13 mouse cellular contexts compared by ENCODE assay signal in genomic region chr5:124610965-124611364, GRCm38 (mm10). TPM values are rescaled to one million over a fixed set of nuclear protein-coding genes. Genes with fewer than 3 reads are reported as not detected.
DNase-seq lines count a peak whose midpoint lies in the region; ATAC-seq and TF ChIP-seq lines count a peak whose summit lies in the region.
"Had no signal": no experiment of that assay in that cellular context is flagged by ENCODE, and none has a peak within 500 bp of the region (broad histone marks: within the 10 kb centered on the region; RNA-seq: fewer than 3 reads in every experiment).

No protein-coding gene starts in this region.

- H3K9ac ChIP-seq in kidney, embryonic 14.5 days (ENCODE audit: low read depth, low read length), result no peak overlapping the region
- H3K9ac ChIP-seq in CH12.LX (ENCODE audit: insufficient read depth, low read depth), result no peak overlapping the region
- no peak overlapping the region for H3K9ac ChIP-seq in heart, embryonic 11.5 days (ENCODE audit: low read depth, low read length)
- H3K9ac ChIP-seq: hindbrain, embryonic 12.5 days had no signal

- no peak overlapping the region for H3K4me3 ChIP-seq in kidney, adult 2 months (ENCODE audit: insufficient read depth, low read depth, low read length)
- H3K4me3 ChIP-seq in kidney, embryonic 14.5 days (ENCODE audit: low read length), result no peak overlapping the region
- no peak overlapping the region for H3K4me3 ChIP-seq in CH12.LX (replicated peaks in 1 of 3; ENCODE audit: low read depth in 2 of 3, low read length in 2 of 3, poor library complexity in 1 of 3)
- no peak overlapping the region for H3K4me3 ChIP-seq in heart, embryonic 11.5 days (ENCODE audit: low read depth, low read length)
- H3K4me3 ChIP-seq: erythroblast, embryonic 14.5 days; hindbrain, embryonic 12.5 days had no signal

- H3K4me1 ChIP-seq in kidney, adult 2 months (ENCODE audit: control insufficient read depth, insufficient read depth, low read length), result no peaks in the 10 kb centered on the region
- no peaks in the 10 kb centered on the region for H3K4me1 ChIP-seq in kidney, embryonic 14.5 days (ENCODE audit: control insufficient read depth, insufficient read depth, low read length)
- peaks cover 0 to 3% of the 10 kb centered on the region in 2 experiments; a peak in 1 of 4 replicates for H3K4me1 ChIP-seq in CH12.LX (ENCODE audit: control insufficient read depth in 1 of 2, insufficient read depth in 2 of 2)
- no peaks in the 10 kb centered on the region for H3K4me1 ChIP-seq in heart, embryonic 11.5 days (ENCODE audit: control insufficient read depth, insufficient read depth, low read length)
- H3K4me1 ChIP-seq: hindbrain, embryonic 12.5 days had no signal

- no peak for ATAC-seq in kidney, embryonic 14.5 days (ENCODE audit: low FRiP score, low TSS enrichment)
- no peak for ATAC-seq in erythroblast, adult 5-6 weeks (replicated peaks; ENCODE audit: low FRiP score, poor library complexity, severe bottlenecking)
- ATAC-seq in heart, embryonic 11.5 days (replicated peaks; ENCODE audit: insufficient number of reproducible peaks, low FRiP score, low TSS enrichment), result no peak

- no peaks in the 10 kb centered on the region for H3K9me3 ChIP-seq in kidney, embryonic 14.5 days (ENCODE audit: control insufficient read depth, low read length)
- H3K9me3 ChIP-seq in CH12.LX (replicated peaks; ENCODE audit: low read length), result peaks cover 4% of the 10 kb centered on the region
- no peaks in the 10 kb centered on the region for H3K9me3 ChIP-seq in heart, embryonic 11.5 days (replicated peaks; ENCODE audit: control insufficient read depth, low read length)
- H3K9me3 ChIP-seq: hindbrain, embryonic 12.5 days had no signal

- H3K27me3 ChIP-seq in kidney, adult 2 months (replicated peaks; ENCODE audit: control insufficient read depth, insufficient read depth, low read length), result no peaks in the 10 kb centered on the region
- no peaks in the 10 kb centered on the region for H3K27me3 ChIP-seq in kidney, embryonic 14.5 days (ENCODE audit: control insufficient read depth, insufficient read depth, low read length)
- no peaks in the 10 kb centered on the region for H3K27me3 ChIP-seq in CH12.LX (replicated peaks)
- H3K27me3 ChIP-seq in heart, embryonic 11.5 days (ENCODE audit: control insufficient read depth, insufficient read depth, low read length), result no peaks in the 10 kb centered on the region
- H3K27me3 ChIP-seq: hindbrain, embryonic 12.5 days had no signal

- dilution Hi-C loops in CH12.LX (cut with MboI; ENCODE audit: extremely low pct_ligation_motif_present, extremely low pct_unique_long_range_greater_than_20kb, low sequenced_read_pairs), result no loop called here

- 86% methylated on average over 10 of the region's 10 CpGs for WGBS in kidney, adult 2 months
- 73% methylated on average over 10 of the region's 10 CpGs for WGBS in kidney, embryonic 14.5 days
- 64% methylated on average over 10 of the region's 10 CpGs for WGBS in heart, embryonic 11.5 days (ENCODE audit: insufficient replicate concordance)

- TF ChIP-seq EP300 in CH12.LX (IDR thresholded peaks at IDR 0.05; ENCODE audit: low read length), result no peak

- TF ChIP-seq POLR2A in kidney, adult 2 months (IDR thresholded peaks at IDR 0.05; ENCODE audit: low read depth, low read length), result no peak
- no peak for TF ChIP-seq POLR2A in CH12.LX (IDR thresholded peaks at IDR 0.05; ENCODE audit: low read depth, low read length)
- no peak for TF ChIP-seq POLR2A in brain, embryonic 14.5 days (IDR thresholded peaks at IDR 0.05; ENCODE audit: borderline replicate concordance, extremely low read depth, insufficient read depth, insufficient read length, poor library complexity, severe bottlenecking)

- no peak for DNase-seq in kidney, adult 2 months
- no peak for DNase-seq in CH12.LX (ENCODE audit: extremely low read depth)
- DNase-seq in brain, embryonic 14.5 days (ENCODE audit: low read depth), result no peak
- DNase-seq in retina, embryonic 14.5 days (ENCODE audit: low spot score), result peak; percentile 22
- DNase-seq in heart, adult 11 months, result no peak
- DNase-seq: adrenal gland, adult 8-10 months; cerebellum, adult 9-11 months; layer of hippocampus, adult 9-11 months had no signal

- in situ Hi-C loops in CH12.LX (cut with MboI; ENCODE audit: low pct_ligation_motif_present, low pct_unique_long_range_greater_than_20kb, low sequenced_read_pairs), result no loop called here

- peak; percentile 49 for TF ChIP-seq RAD21 in CH12.LX (IDR thresholded peaks at IDR 0.05; ENCODE audit: low read depth, low read length)

- H3K79me2 ChIP-seq in CH12.LX (replicated peaks; ENCODE audit: control insufficient read depth, extremely low read depth, insufficient read depth, poor library complexity, severe bottlenecking), result no peaks in the 10 kb centered on the region

- 0 out of 2 replicates have a peak, but pooled peaks have one; percentile 14 for TF ChIP-seq CTCF in kidney, adult 2 months (conservative IDR thresholded peaks at IDR 0.05; ENCODE audit: insufficient read depth, insufficient read length, low read depth, low read length)
- peak in 1 of 2 experiments; percentile 60; a peak in 2 of 4 replicates for TF ChIP-seq CTCF in CH12.LX (conservative IDR thresholded peaks at IDR 0.05 in 1 of 2, IDR thresholded peaks at IDR 0.05 in 1 of 2; ENCODE audit: low read depth in 2 of 2, low read length in 2 of 2)
- TF ChIP-seq CTCF in brain, embryonic 14.5 days (IDR thresholded peaks at IDR 0.05; ENCODE audit: borderline replicate concordance, extremely low read depth, insufficient read depth, insufficient read length), result peak; percentile 15; the same call in 1 of the 2 replicates

- H3K36me3 ChIP-seq in kidney, adult 2 months (ENCODE audit: control insufficient read depth, insufficient read depth, low read length), result no peaks in the 10 kb centered on the region
- H3K36me3 ChIP-seq in kidney, embryonic 14.5 days (ENCODE audit: control insufficient read depth, insufficient read depth, low read length), result peaks cover 9% of the 10 kb centered on the region; the same call in 1 of the 2 replicates
- no peaks in the 10 kb centered on the region for H3K36me3 ChIP-seq in CH12.LX (replicated peaks in 1 of 2; ENCODE audit: control insufficient read depth in 1 of 2, insufficient read depth in 1 of 2, low read length in 1 of 2)
- peaks cover 5% of the 10 kb centered on the region for H3K36me3 ChIP-seq in heart, embryonic 11.5 days (ENCODE audit: control insufficient read depth, insufficient read depth, low read length)

- no peak overlapping the region for H3K4me2 ChIP-seq in kidney, embryonic 14.5 days (replicated peaks; ENCODE audit: low read depth, low read length)
- H3K4me2 ChIP-seq in CH12.LX (ENCODE audit: insufficient read depth, low read depth, poor library complexity, severe bottlenecking), result no peak overlapping the region
- no peak overlapping the region for H3K4me2 ChIP-seq in heart, embryonic 11.5 days
- H3K4me2 ChIP-seq: hindbrain, embryonic 12.5 days had no signal

- H3K27ac ChIP-seq in kidney, adult 2 months (ENCODE audit: insufficient read depth, low read depth, low read length), result no peak overlapping the region
- no peak overlapping the region for H3K27ac ChIP-seq in kidney, embryonic 14.5 days (ENCODE audit: low read depth, low read length)
- H3K27ac ChIP-seq in CH12.LX (ENCODE audit: insufficient read depth, low read depth), result no peak overlapping the region
- no peak overlapping the region for H3K27ac ChIP-seq in heart, embryonic 11.5 days (ENCODE audit: low read depth, low read length)
- H3K27ac ChIP-seq: hindbrain, embryonic 12.5 days had no signal

RNA-seq across cellular contexts. Expression of gene Atp6v0a2, which starts 17.4 kb away (rescaled TPM):
- 37.1 and 47.2 TPM in 2 replicates for polyA plus RNA-seq in kidney, adult 2 months (2012; rRNA removed)
- 28.4 and 51.6 TPM in 2 replicates for polyA plus RNA-seq in kidney, embryonic 14.5 days (2014; fragmentation: Nextera tagmentation; extraction: Ambion mirVana)
- total RNA-seq in CH12.LX (2012; rRNA removed), result 10.9 and 11.8 TPM in 2 replicates
- total RNA-seq in CH12.LX (2014; rRNA removed), result 7.4 and 7.7 TPM in 2 replicates
- 13.2 and 16.5 TPM in 2 replicates for polyA plus RNA-seq in CH12.LX (2012; ENCODE audit: insufficient read length, low read depth)
- 34.8 and 36.1 TPM in 2 replicates for polyA plus RNA-seq in brain, embryonic 14.5 days (2012; rRNA removed)
- 6.1 and 7.3 TPM in 2 replicates for total RNA-seq in erythroblast, adult 5-6 weeks (2015; ENCODE audit: low replicate concordance)
- total RNA-seq in erythroblast, adult 5-6 weeks (2017; ENCODE audit: low replicate concordance), result 3.3 and 6.6 TPM in 2 replicates
- 35.6 and 38.6 TPM in 2 replicates for polyA plus RNA-seq in heart, embryonic 11.5 days (2014; fragmentation: Nextera tagmentation; extraction: Ambion mirVana)

RNA-seq across cellular contexts. Expression of gene Gtf2h3, which starts 32.0 kb away (rescaled TPM):
- polyA plus RNA-seq in kidney, adult 2 months (2012; rRNA removed), result 34.5 and 35.1 TPM in 2 replicates
- polyA plus RNA-seq in kidney, embryonic 14.5 days (2014; fragmentation: Nextera tagmentation; extraction: Ambion mirVana), result 73.7 and 79.8 TPM in 2 replicates
- 58.2 and 63.0 TPM in 2 replicates for total RNA-seq in CH12.LX (2012; rRNA removed)
- 84.9 and 87.5 TPM in 2 replicates for total RNA-seq in CH12.LX (2014; rRNA removed)
- 51.9 and 57.0 TPM in 2 replicates for polyA plus RNA-seq in CH12.LX (2012; ENCODE audit: insufficient read length, low read depth)
- 70.6 and 82.2 TPM in 2 replicates for polyA plus RNA-seq in brain, embryonic 14.5 days (2012; rRNA removed)
- 0.19 and 3.8 TPM in 2 replicates for total RNA-seq in erythroblast, adult 5-6 weeks (2015; ENCODE audit: low replicate concordance)
- 10.3 and 10.6 TPM in 2 replicates for total RNA-seq in erythroblast, adult 5-6 weeks (2017; ENCODE audit: low replicate concordance)
- 36.8 and 39.7 TPM in 2 replicates for polyA plus RNA-seq in heart, embryonic 11.5 days (2014; fragmentation: Nextera tagmentation; extraction: Ambion mirVana)

RNA-seq across cellular contexts. Expression of gene Eif2b1, which starts 32.0 kb away (rescaled TPM):
- 20.5 and 23.6 TPM in 2 replicates for polyA plus RNA-seq in kidney, adult 2 months (2012; rRNA removed)
- polyA plus RNA-seq in kidney, embryonic 14.5 days (2014; fragmentation: Nextera tagmentation; extraction: Ambion mirVana), result 84.8 and 85.1 TPM in 2 replicates
- total RNA-seq in CH12.LX (2012; rRNA removed), result 50.8 and 68.3 TPM in 2 replicates
- total RNA-seq in CH12.LX (2014; rRNA removed), result 98.0 and 107 TPM in 2 replicates
- 104 and 111 TPM in 2 replicates for polyA plus RNA-seq in CH12.LX (2012; ENCODE audit: insufficient read length, low read depth)
- polyA plus RNA-seq in brain, embryonic 14.5 days (2012; rRNA removed), result 41.3 and 43.5 TPM in 2 replicates
- 14.4 and 18.1 TPM in 2 replicates for total RNA-seq in erythroblast, adult 5-6 weeks (2015; ENCODE audit: low replicate concordance)
- total RNA-seq in erythroblast, adult 5-6 weeks (2017; ENCODE audit: low replicate concordance), result 5.0 and 8.1 TPM in 2 replicates
- 70.0 and 72.9 TPM in 2 replicates for polyA plus RNA-seq in heart, embryonic 11.5 days (2014; fragmentation: Nextera tagmentation; extraction: Ambion mirVana)

RNA-seq across cellular contexts. Expression of gene Ddx55, which starts 58.3 kb away (rescaled TPM):
- polyA plus RNA-seq in kidney, adult 2 months (2012; rRNA removed), result 7.4 and 8.9 TPM in 2 replicates
- polyA plus RNA-seq in kidney, embryonic 14.5 days (2014; fragmentation: Nextera tagmentation; extraction: Ambion mirVana), result 14.0 and 17.3 TPM in 2 replicates
- 18.2 and 20.2 TPM in 2 replicates for total RNA-seq in CH12.LX (2012; rRNA removed)
- 15.1 and 15.7 TPM in 2 replicates for total RNA-seq in CH12.LX (2014; rRNA removed)
- polyA plus RNA-seq in CH12.LX (2012; ENCODE audit: insufficient read length, low read depth), result 25.8 and 25.9 TPM in 2 replicates
- polyA plus RNA-seq in brain, embryonic 14.5 days (2012; rRNA removed), result 31.8 and 32.3 TPM in 2 replicates
- 0.38 and 2.9 TPM in 2 replicates for total RNA-seq in erythroblast, adult 5-6 weeks (2015; ENCODE audit: low replicate concordance)
- total RNA-seq in erythroblast, adult 5-6 weeks (2017; ENCODE audit: low replicate concordance), result 0.85 and 5.0 TPM in 2 replicates
- polyA plus RNA-seq in heart, embryonic 11.5 days (2014; fragmentation: Nextera tagmentation; extraction: Ambion mirVana), result 7.5 and 8.4 TPM in 2 replicates
